Mouse (Mus musculus): ENCODE results near the gene Gsto1. TPM values are rescaled to one million over a fixed set of nuclear protein-coding genes. Genes with fewer than 3 reads are reported as not detected.
A peak's percentile ranks its signal among the peaks of the same experiment; 100 is the strongest.

Gene Gsto1
- polyA plus RNA-seq, 1 experiment = not detected

GRCm38 (mm10) chr19:47908961-47909371, 54.2 kb downstream of the Gsto1 start:
- Histone ChIP-seq H3K4me3 (ENCODE audit: insufficient read depth, low read depth, low read length) (no peak overlapping the region), H3K4me1 (ENCODE audit: control insufficient read depth, insufficient read depth, low read length) (peaks cover 11% of the 10 kb centered on the region), H3K27ac (ENCODE audit: insufficient read depth, low read depth, low read length) (no peak overlapping the region)
- WGBS = 38% methylated on average over 6 of the region's 6 CpGs
- no peak for TF ChIP-seq CTCF (IDR thresholded peaks at IDR 0.05; ENCODE audit: insufficient read depth, low read depth, low read length)
- no peak for TF ChIP-seq POLR2A (IDR thresholded peaks at IDR 0.05; ENCODE audit: insufficient read depth, low read depth, low read length)

- Histone ChIP-seq H3K4me1 (ENCODE audit: control insufficient read depth, insufficient read depth, low read length) (peaks cover 11% of the 10 kb centered on the region), H3K27ac (ENCODE audit: insufficient read depth, low read depth, low read length) (no peak overlapping the region), H3K4me3 (ENCODE audit: insufficient read depth, low read depth, low read length) (no peak overlapping the region)
- WGBS = 9% methylated on average over 10 of the region's 10 CpGs
- TF ChIP-seq CTCF (IDR thresholded peaks at IDR 0.05; ENCODE audit: insufficient read depth, low read depth, low read length) (no peak), POLR2A (IDR thresholded peaks at IDR 0.05; ENCODE audit: insufficient read depth, low read depth, low read length) (peak; percentile 27; the same call in 1 of the 2 replicates)
These were observed 54.8 kb downstream of the Gsto1 start for GRCm38 (mm10) chr19:47909387-47910116.

- H3K27ac ChIP-seq (ENCODE audit: insufficient read depth, low read depth, low read length) = no peak overlapping the region
- peaks cover 11% of the 10 kb centered on the region for H3K4me1 ChIP-seq (ENCODE audit: control insufficient read depth, insufficient read depth, low read length)
- TF ChIP-seq POLR2A (IDR thresholded peaks at IDR 0.05; ENCODE audit: insufficient read depth, low read depth, low read length) = no peak
- no peak for TF ChIP-seq CTCF (IDR thresholded peaks at IDR 0.05; ENCODE audit: insufficient read depth, low read depth, low read length)
- 51% methylated on average over 4 of the region's 4 CpGs for WGBS
- no peak overlapping the region for H3K4me3 ChIP-seq (ENCODE audit: insufficient read depth, low read depth, low read length)
These were observed 55.4 kb downstream of the Gsto1 start for GRCm38 (mm10) chr19:47910117-47910618.

- Histone ChIP-seq H3K4me1 (ENCODE audit: control insufficient read depth, insufficient read depth, low read length) (peaks cover 11% of the 10 kb centered on the region), H3K27ac (ENCODE audit: insufficient read depth, low read depth, low read length) (no peak overlapping the region), H3K4me3 (ENCODE audit: insufficient read depth, low read depth, low read length) (no peak overlapping the region)
- 94% methylated on average over 4 of the region's 4 CpGs for WGBS
- no peak for TF ChIP-seq CTCF (IDR thresholded peaks at IDR 0.05; ENCODE audit: insufficient read depth, low read depth, low read length)
These were observed 56.0 kb downstream of the Gsto1 start for GRCm38 (mm10) chr19:47910751-47911150.

GRCm38 (mm10) chr19:47913344-47913743, 58.6 kb downstream of the Gsto1 start:
- Histone ChIP-seq H3K27ac (ENCODE audit: insufficient read depth, low read depth, low read length) (no peak overlapping the region), H3K4me1 (ENCODE audit: control insufficient read depth, insufficient read depth, low read length) (peaks cover 11% of the 10 kb centered on the region), H3K4me3 (ENCODE audit: insufficient read depth, low read depth, low read length) (no peak overlapping the region)
- WGBS = 96% methylated on average over 7 of the region's 7 CpGs
- no peak for TF ChIP-seq CTCF (IDR thresholded peaks at IDR 0.05; ENCODE audit: insufficient read depth, low read depth, low read length)

- Histone ChIP-seq H3K27ac (ENCODE audit: insufficient read depth, low read depth, low read length) (no peak overlapping the region), H3K4me1 (ENCODE audit: control insufficient read depth, insufficient read depth, low read length) (peaks cover 12% of the 10 kb centered on the region), H3K4me3 (ENCODE audit: insufficient read depth, low read depth, low read length) (no peak overlapping the region)
- no peak for TF ChIP-seq CTCF (IDR thresholded peaks at IDR 0.05; ENCODE audit: insufficient read depth, low read depth, low read length)
- TF ChIP-seq POLR2A (IDR thresholded peaks at IDR 0.05; ENCODE audit: insufficient read depth, low read depth, low read length) = no peak
- 92% methylated on average over 4 of the region's 4 CpGs for WGBS
These were observed 59.4 kb downstream of the Gsto1 start for GRCm38 (mm10) chr19:47914191-47914590.

Other genes starting within 250 kb of the Gsto1 start
- not detected in 2 replicates for gene Col17a1, start 162.9 kb upstream of the Gsto1 start, polyA plus RNA-seq (2012; ENCODE audit: insufficient read depth, insufficient read length, low replicate concordance, missing spikeins)
- not detected in 2 replicates for gene Sfr1, start 123.3 kb upstream of the Gsto1 start, polyA plus RNA-seq (2012; ENCODE audit: insufficient read depth, insufficient read length, low replicate concordance, missing spikeins)
- not detected in 2 replicates for gene Gsto2, start 10.6 kb downstream of the Gsto1 start, polyA plus RNA-seq (2012; ENCODE audit: insufficient read depth, insufficient read length, low replicate concordance, missing spikeins)
- gene Cfap43, start 64.3 kb downstream of the Gsto1 start, polyA plus RNA-seq (2012; ENCODE audit: insufficient read depth, insufficient read length, low replicate concordance, missing spikeins) = not detected in 2 replicates
- gene Itprip, start 64.3 kb downstream of the Gsto1 start, polyA plus RNA-seq (2012; ENCODE audit: insufficient read depth, insufficient read length, low replicate concordance, missing spikeins) = not detected in 2 replicates
- not detected in 2 replicates for gene Cfap58, start 82.7 kb downstream of the Gsto1 start, polyA plus RNA-seq (2012; ENCODE audit: insufficient read depth, insufficient read length, low replicate concordance, missing spikeins)